Mouse (Mus musculus): Measurements from ENCODE around the gene Csn3. TPM values are rescaled to one million over a fixed set of nuclear protein-coding genes. Genes with fewer than 3 reads are reported as not detected.

Csn3 gene
- polyA plus RNA-seq (2016; fragmentation: Nextera tagmentation; extraction: Ambion mirVana), result 0.20 and 0.26 TPM in 2 replicates

DNA sequence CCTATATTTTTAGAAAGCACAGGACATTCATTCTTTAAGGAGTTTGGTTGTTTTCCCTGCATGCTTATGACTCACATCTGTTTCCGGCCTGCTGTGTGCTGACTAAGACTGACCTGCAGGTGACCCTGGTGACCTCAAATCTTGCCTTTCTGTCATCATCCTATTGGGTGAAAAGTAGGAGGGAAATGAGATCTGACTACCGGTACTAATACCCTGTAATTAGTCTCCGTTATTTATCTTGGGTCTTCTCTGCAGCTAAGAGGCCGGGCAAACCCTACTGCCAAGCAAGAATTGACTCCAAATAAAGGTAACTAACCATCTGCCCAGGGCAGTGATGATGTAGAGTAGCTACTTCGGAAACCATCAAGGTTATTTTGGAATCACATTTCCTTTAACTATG, at the start of gene Csn3:
Csn3 (plus strand) TSS at position 208 of the 400 bp plus-strand sequence.
- WGBS, result 41% methylated on average over 5 of the region's 5 CpGs
- DNase-seq (ENCODE audit: low spot score), result no peak
- H3K27ac ChIP-seq, result no peak within 1 kb of the TSS

DNA sequence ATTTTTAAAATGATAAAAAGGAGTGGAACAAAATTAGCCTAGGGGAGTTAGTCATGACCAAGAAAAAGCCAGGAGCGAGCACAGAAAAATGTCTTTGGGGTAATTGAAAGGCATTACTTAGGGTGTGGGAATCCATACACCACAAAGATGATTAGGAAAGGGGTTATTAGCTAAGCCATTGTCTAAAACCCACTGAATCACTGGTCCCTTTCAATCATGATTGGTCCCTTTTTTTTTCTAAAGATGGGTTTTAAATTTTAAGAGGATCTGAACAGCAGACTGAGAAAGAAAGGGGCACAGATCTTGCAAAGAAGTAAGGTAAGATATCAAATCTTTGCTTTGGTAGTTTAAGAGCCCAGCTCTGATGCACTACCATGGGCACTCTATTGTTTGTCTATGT, 40.6 kb upstream of the Csn3 start, which contains the start of gene Odam:
Odam (plus strand) TSS at position 301 of the 400 bp plus-strand sequence.
- no peaks in the 10 kb centered on the region for H3K36me3 ChIP-seq
- H3K9me3 ChIP-seq, result no peaks in the 10 kb centered on the region
- WGBS, result 88% methylated on average over 1 of the region's 1 CpGs
- DNase-seq (ENCODE audit: low spot score), result no peak
- no peaks in the 10 kb centered on the region for H3K4me1 ChIP-seq
- no peak within 1 kb of the TSS for H3K4me3 ChIP-seq
- no peak within 1 kb of the TSS for H3K27ac ChIP-seq
- no peaks in the 10 kb centered on the region for H3K27me3 ChIP-seq (ENCODE audit: insufficient read depth, poor library complexity, severe bottlenecking)

More for the DNA sequence above, at the start of gene Csn3:
- Histone ChIP-seq H3K4me3 (no peak within 1 kb of the TSS), H3K27me3 (ENCODE audit: insufficient read depth, poor library complexity, severe bottlenecking) (no peaks in the 10 kb centered on the region), H3K9me3 (no peaks in the 10 kb centered on the region), H3K4me1 (no peaks in the 10 kb centered on the region), H3K36me3 (no peaks in the 10 kb centered on the region)

DNA sequence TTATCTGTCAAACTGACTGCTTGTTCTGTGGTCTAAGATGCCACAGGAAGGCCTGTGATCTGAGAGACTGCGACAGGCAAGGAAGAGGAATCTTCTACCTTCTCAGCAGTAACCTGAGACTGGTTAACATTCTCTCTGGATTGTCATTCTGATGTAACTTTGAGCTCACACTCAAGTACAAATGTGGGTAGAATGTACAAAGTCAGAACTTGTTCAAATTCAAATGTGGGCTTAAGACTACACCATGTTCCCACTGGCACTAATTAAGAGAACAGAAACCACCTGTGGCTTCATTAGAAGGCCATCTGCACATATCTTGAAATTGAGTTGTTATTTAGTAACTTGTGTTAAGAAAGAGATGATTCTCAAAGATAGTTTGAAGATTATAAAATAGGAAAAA, 6.2 kb downstream of the Csn3 start:
- Histone ChIP-seq H3K4me3 (no peak overlapping the region), H3K4me1 (no peaks in the 10 kb centered on the region), H3K9me3 (no peaks in the 10 kb centered on the region), H3K27ac (no peak overlapping the region), H3K36me3 (no peaks in the 10 kb centered on the region), H3K27me3 (ENCODE audit: insufficient read depth, poor library complexity, severe bottlenecking) (no peaks in the 10 kb centered on the region)
- no peak for DNase-seq (ENCODE audit: low spot score)
- WGBS, result 68% methylated on average over 1 of the region's 1 CpGs

DNA sequence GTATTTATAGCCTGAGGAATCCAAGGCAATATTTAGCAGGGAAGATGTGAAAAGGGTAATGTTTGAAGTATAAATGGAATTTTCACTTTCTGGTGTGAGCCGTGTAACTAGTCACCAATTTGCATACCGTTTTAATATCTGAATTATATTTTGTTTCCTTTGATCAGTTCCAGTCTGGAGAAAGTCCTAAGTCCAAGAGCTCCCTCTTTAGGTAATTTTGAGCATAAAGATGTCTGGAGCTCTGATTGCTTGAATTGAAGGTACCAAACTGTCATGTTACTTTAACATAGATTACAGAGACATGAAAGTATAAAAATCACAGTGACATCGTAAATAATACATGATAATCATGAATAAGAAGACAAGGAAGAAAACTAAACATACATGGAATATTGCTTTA, 15.4 kb downstream of the Csn3 start:
- H3K9me3 ChIP-seq, result no peaks in the 10 kb centered on the region
- no peaks in the 10 kb centered on the region for H3K4me1 ChIP-seq
- no peak overlapping the region for H3K4me3 ChIP-seq
- no peaks in the 10 kb centered on the region for H3K27me3 ChIP-seq (ENCODE audit: insufficient read depth, poor library complexity, severe bottlenecking)
- H3K27ac ChIP-seq, result no peak overlapping the region
- no peak for DNase-seq (ENCODE audit: low spot score)
- 44% methylated on average over 3 of the region's 3 CpGs for WGBS
- no peaks in the 10 kb centered on the region for H3K36me3 ChIP-seq

DNA sequence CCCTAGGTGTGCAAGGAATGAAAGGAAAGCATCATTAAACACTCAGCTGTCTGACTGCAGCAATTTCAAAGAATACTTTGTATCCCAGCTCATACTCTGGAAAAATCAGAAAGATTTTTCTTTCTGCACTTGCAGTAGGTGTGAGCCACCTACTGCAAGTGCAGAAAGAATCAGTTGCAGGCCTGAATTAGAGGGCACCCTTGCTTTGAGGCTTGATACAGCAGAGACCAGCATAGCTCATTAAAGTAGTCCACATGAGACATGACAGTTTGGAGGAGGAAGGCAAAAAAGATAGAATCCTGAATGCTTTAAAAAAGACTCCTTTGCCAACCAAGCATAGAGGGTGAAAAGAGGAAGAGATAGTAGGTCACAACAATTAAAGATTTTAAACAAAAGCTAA, 17.1 kb downstream of the Csn3 start:
- no peaks in the 10 kb centered on the region for H3K27me3 ChIP-seq (ENCODE audit: insufficient read depth, poor library complexity, severe bottlenecking)
- no peaks in the 10 kb centered on the region for H3K36me3 ChIP-seq
- no peak overlapping the region for H3K27ac ChIP-seq
- no peaks in the 10 kb centered on the region for H3K4me1 ChIP-seq
- no peak for DNase-seq (ENCODE audit: low spot score)
- no peaks in the 10 kb centered on the region for H3K9me3 ChIP-seq
- no peak overlapping the region for H3K4me3 ChIP-seq

DNA sequence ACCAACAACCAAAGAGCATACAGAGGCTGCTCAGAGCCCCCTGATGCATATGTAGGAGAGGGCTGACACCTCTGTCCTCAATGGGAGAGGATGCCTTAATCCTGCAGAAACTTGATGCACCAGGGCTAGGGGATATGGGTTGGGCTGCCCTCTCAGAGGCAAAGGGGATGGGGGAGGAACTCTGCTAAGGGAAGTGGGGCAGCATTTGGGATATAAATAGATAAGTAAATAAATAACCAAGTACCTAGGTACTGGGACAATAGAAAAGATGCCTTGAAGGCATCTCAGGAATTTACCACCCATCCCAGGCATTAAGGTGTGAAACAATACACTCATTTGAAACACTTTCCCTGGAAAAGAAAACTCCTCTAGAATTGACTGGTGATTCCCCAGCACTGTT, 26.5 kb downstream of the Csn3 start:
- no peaks in the 10 kb centered on the region for H3K27me3 ChIP-seq (ENCODE audit: insufficient read depth, poor library complexity, severe bottlenecking)
- no peaks in the 10 kb centered on the region for H3K36me3 ChIP-seq
- no peak overlapping the region for H3K27ac ChIP-seq
- no peak for DNase-seq (ENCODE audit: low spot score)
- H3K4me3 ChIP-seq, result no peak overlapping the region
- no peaks in the 10 kb centered on the region for H3K4me1 ChIP-seq
- no peaks in the 10 kb centered on the region for H3K9me3 ChIP-seq

DNA sequence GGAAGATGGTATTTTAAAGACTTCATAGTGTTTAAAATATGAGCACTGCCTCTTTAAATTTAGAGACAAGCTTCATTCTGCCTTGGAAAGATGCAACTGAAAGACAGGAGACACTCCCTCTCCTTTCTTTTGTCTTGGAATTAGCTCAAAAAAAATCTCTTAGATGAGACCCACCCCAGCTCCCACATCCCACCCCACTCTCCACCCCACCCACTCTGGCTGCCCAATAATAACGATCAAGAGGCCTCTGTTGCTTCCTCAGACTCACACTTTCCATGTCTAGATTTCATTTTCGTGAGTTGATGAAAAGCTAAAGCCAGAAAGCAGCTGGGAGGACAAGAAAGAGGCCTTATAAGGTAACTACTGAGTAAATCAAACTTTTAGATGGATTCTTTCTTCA, 43.8 kb downstream of the Csn3 start, which contains the start of the genes 2310003L06Rik and Gm28434:
2310003L06Rik (plus strand) TSS at position 259 of the 400 bp plus-strand sequence.
Gm28434 (plus strand) TSS at position 317 of the 400 bp plus-strand sequence.
- Histone ChIP-seq H3K9me3 (no peaks in the 10 kb centered on the region), H3K4me3 (no peak within 1 kb of the TSS), H3K36me3 (no peaks in the 10 kb centered on the region), H3K4me1 (no peaks in the 10 kb centered on the region), H3K27me3 (ENCODE audit: insufficient read depth, poor library complexity, severe bottlenecking) (no peaks in the 10 kb centered on the region), H3K27ac (no peak within 1 kb of the TSS)
- no peak for DNase-seq (ENCODE audit: low spot score)
- 70% methylated on average over 2 of the region's 2 CpGs for WGBS

DNA sequence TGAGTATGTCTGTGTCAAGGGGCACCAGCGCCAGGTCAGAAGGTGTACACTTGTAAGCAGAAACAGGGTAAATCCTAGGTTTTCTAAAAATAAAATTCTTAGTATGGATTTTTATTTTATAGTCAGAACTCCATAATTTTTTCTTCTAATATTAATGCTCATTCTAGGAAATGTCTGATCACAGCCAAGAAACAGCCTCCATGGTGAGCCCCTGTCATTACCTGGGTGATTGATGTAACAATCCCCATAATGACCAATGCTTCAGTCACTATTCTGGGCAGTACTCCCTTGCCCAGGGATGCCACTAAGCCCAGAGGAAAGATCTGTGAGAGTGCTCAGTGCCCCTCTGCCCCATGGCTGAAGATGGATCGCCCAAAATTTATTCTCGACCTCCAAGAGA, 53.8 kb downstream of the Csn3 start, which contains the start of gene Cabs1:
Cabs1 (plus strand) TSS at position 301 of the 400 bp plus-strand sequence.
- no peak for DNase-seq (ENCODE audit: low spot score)
- no peaks in the 10 kb centered on the region for H3K4me1 ChIP-seq
- WGBS, result 79% methylated on average over 3 of the region's 3 CpGs
- no peaks in the 10 kb centered on the region for H3K27me3 ChIP-seq (ENCODE audit: insufficient read depth, poor library complexity, severe bottlenecking)
- no peak within 1 kb of the TSS for H3K27ac ChIP-seq
- no peaks in the 10 kb centered on the region for H3K9me3 ChIP-seq
- H3K36me3 ChIP-seq, result no peaks in the 10 kb centered on the region
- H3K4me3 ChIP-seq, result no peak within 1 kb of the TSS

Other genes with a start within 250 kb of the Csn3 start
- not detected in 2 replicates for gene Csn2, start 225.9 kb upstream of the Csn3 start, polyA plus RNA-seq (2016; fragmentation: Nextera tagmentation; extraction: Ambion mirVana)
- gene Csn1s2a, start 151.0 kb upstream of the Csn3 start, polyA plus RNA-seq (2016; fragmentation: Nextera tagmentation; extraction: Ambion mirVana), result not detected in 2 replicates
- gene Csn1s2b, start 117.5 kb upstream of the Csn3 start, polyA plus RNA-seq (2016; fragmentation: Nextera tagmentation; extraction: Ambion mirVana), result not detected in 2 replicates
- not detected in 2 replicates for gene Prr27, start 99.9 kb upstream of the Csn3 start, polyA plus RNA-seq (2016; fragmentation: Nextera tagmentation; extraction: Ambion mirVana)
- gene Odam, start 40.5 kb upstream of the Csn3 start, polyA plus RNA-seq (2016; fragmentation: Nextera tagmentation; extraction: Ambion mirVana), result not detected in 2 replicates
- not detected in 2 replicates for gene 2310003L06Rik, start 43.9 kb downstream of the Csn3 start, polyA plus RNA-seq (2016; fragmentation: Nextera tagmentation; extraction: Ambion mirVana)
- not detected in 2 replicates for gene Gm28434, start 43.9 kb downstream of the Csn3 start, polyA plus RNA-seq (2016; fragmentation: Nextera tagmentation; extraction: Ambion mirVana)
- not detected in 2 replicates for gene Cabs1, start 53.9 kb downstream of the Csn3 start, polyA plus RNA-seq (2016; fragmentation: Nextera tagmentation; extraction: Ambion mirVana)
- gene Smr3a, start 77.0 kb downstream of the Csn3 start, polyA plus RNA-seq (2016; fragmentation: Nextera tagmentation; extraction: Ambion mirVana), result not detected in 2 replicates
- not detected in 2 replicates for gene Smr2, start 161.0 kb downstream of the Csn3 start, polyA plus RNA-seq (2016; fragmentation: Nextera tagmentation; extraction: Ambion mirVana)
- not detected in 2 replicates for gene Gm11116, start 186.0 kb downstream of the Csn3 start, polyA plus RNA-seq (2016; fragmentation: Nextera tagmentation; extraction: Ambion mirVana)
- not detected in 2 replicates for gene Gm11115, start 228.5 kb downstream of the Csn3 start, polyA plus RNA-seq (2016; fragmentation: Nextera tagmentation; extraction: Ambion mirVana)

All from heart, embryonic 10.5 days (tissue).